Mouse (Mus musculus) limb, embryonic 12.5 days (tissue): ENCODE results near the gene Atp8b3. TPM values are rescaled to one million over a fixed set of nuclear protein-coding genes. Genes with fewer than 3 reads are reported as not detected.

ENCODE experiments used
- ATAC-seq: fragments of 200-750 bp; cut with Nextera tagmentation; 2 replicates; pipeline ENCODE4 v1.8.0; 2017; ENCODE audit warnings: low read depth, moderate TSS enrichment; ENCODE audit not compliant: insufficient number of reproducible peaks, insufficient read depth, low FRiP score, low TSS enrichment
- H3K27ac ChIP-seq: fragments of 300-500 bp; sonication (generic); 2 replicates; pipeline ENCODE4 v1.5.1; 2016; ENCODE audit warnings: mild to moderate bottlenecking, moderate library complexity
- H3K27me3 ChIP-seq: fragments of 300-500 bp; sonication (generic); 2 replicates; pipeline ENCODE4 v1.6.1; 2016; ENCODE audit warnings: mild to moderate bottlenecking, moderate library complexity
- H3K36me3 ChIP-seq: fragments of 300-500 bp; sonication (generic); 2 replicates; pipeline ENCODE4 v1.6.1; 2016; ENCODE audit warnings: mild to moderate bottlenecking, moderate library complexity
- H3K4me1 ChIP-seq: fragments of 300-500 bp; sonication (generic); replicated peaks from 2 replicates; pipeline ENCODE4 v1.6.1; 2016
- H3K4me2 ChIP-seq: fragments of 300-500 bp; sonication (generic); 2 replicates; pipeline ENCODE4 v1.6.1; 2016; ENCODE audit warnings: mild to moderate bottlenecking, moderate library complexity
- H3K4me3 ChIP-seq: fragments of 300-500 bp; sonication (generic); replicated peaks from 2 replicates; pipeline ENCODE4 v1.5.1; 2016; ENCODE audit warnings: mild to moderate bottlenecking
- H3K9ac ChIP-seq: fragments of 300-500 bp; sonication (generic); replicated peaks from 2 replicates; pipeline ENCODE4 v1.6.1; 2016; ENCODE audit warnings: mild to moderate bottlenecking, moderate library complexity
- H3K9me3 ChIP-seq: fragments of 300-500 bp; sonication (generic); 2 replicates; pipeline ENCODE4 v1.6.1; 2016; ENCODE audit warnings: mild to moderate bottlenecking, moderate library complexity
- WGBS: fragments of 180-500 bp; shearing (Covaris S2); methylation state at CpG from one replicate; pipeline ENCODE4 v1.1.7; 2016; 5-methylcytosine and 5-hydroxymethylcytosine counted together
- polyA plus RNA-seq: library from polyadenylated mRNA; unstranded; fragments of >200 nt; fragmentation: Nextera tagmentation; extraction: Ambion mirVana; gene quantifications from 2 replicates; pipeline ENCODE4 v1.2.1, GENCODE M21; 2016

Gene Atp8b3
- 0.29 and 0.50 TPM in 2 replicates for polyA plus RNA-seq

DNA sequence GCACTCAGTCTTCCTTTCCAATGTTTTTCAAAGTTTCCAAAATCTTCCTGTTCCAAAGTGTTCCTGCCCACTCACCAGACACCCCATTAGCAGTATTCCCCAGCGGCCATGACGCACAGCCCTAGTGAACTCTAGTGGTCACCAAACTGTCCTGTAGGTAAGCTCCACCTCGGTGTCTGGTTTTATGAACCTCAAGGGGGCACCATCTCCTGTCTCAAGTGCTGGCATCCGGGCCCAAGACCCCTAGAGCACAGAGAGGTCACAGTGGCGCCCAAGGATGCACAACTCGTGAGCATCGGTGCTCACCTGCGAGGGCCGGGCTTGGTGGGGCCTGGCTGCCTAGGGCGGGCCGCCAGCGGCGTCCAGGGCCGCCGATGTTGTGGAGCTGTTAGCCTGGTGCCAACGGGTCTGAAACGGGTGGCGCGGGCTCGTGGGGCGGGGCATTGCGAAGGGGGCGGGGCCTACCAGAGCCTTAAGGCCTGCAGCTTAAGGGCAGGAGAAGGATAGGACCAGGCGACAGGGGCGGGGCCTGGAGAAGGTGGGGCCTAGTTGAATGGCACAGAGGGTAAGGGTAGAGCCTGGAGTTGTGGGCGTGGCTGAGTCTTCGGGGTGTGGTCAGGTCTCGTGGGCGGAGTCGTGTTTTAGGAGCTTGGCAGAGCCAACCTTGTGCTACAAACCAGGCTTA is at the start of gene Atp8b3:
Atp8b3 (minus strand) TSS at position 415 of the 685 bp plus-strand sequence.
- Histone ChIP-seq H3K9ac (no peak within 1 kb of the TSS), H3K9me3 (no peaks in the 10 kb centered on the region), H3K36me3 (peaks cover 29% of the 10 kb centered on the region), H3K27me3 (peaks cover 53% of the 10 kb centered on the region), H3K4me1 (peaks cover 10% of the 10 kb centered on the region; the same call in 1 of the 2 replicates), H3K4me3 (peak within 1 kb of the TSS; percentile 27), H3K27ac (no peak within 1 kb of the TSS), H3K4me2 (peak within 1 kb of the TSS; percentile 42)
- 2% methylated on average over 30 of the region's 30 CpGs for WGBS
- ATAC-seq = no peak

DNA sequence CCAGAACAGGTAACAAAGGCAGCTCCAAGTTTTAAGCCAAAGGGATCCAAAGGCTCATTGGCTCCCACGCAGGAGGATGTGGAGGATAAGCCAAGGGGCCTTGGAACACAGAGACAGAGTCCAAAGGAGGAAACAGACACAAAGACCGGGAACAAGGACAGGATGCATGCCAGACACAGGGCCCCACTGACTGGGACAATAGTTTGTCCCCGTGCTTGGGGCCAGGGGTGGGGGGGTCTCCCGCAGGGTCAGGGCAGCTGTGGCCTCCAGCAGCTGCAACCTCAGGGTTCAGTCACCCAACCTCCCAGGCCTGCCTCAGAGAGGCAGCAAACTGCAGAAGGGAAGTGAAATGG is 48.4 kb upstream of the Atp8b3 start:
- Histone ChIP-seq H3K36me3 (peaks cover 45% of the 10 kb centered on the region), H3K4me3 (0 out of 2 replicates have a peak overlapping the region, but pooled peaks have one; percentile 11), H3K9me3 (no peaks in the 10 kb centered on the region), H3K27ac (peak overlapping the region; percentile 53; the same call in 1 of the 2 replicates), H3K9ac (no peak overlapping the region), H3K4me1 (peaks cover 30% of the 10 kb centered on the region), H3K27me3 (no peaks in the 10 kb centered on the region), H3K4me2 (peak overlapping the region; percentile 10; the same call in 1 of the 2 replicates)
- no peak for ATAC-seq
- whole genome bisulfite sequencing = 64% methylated on average over 3 of the region's 4 CpGs

DNA sequence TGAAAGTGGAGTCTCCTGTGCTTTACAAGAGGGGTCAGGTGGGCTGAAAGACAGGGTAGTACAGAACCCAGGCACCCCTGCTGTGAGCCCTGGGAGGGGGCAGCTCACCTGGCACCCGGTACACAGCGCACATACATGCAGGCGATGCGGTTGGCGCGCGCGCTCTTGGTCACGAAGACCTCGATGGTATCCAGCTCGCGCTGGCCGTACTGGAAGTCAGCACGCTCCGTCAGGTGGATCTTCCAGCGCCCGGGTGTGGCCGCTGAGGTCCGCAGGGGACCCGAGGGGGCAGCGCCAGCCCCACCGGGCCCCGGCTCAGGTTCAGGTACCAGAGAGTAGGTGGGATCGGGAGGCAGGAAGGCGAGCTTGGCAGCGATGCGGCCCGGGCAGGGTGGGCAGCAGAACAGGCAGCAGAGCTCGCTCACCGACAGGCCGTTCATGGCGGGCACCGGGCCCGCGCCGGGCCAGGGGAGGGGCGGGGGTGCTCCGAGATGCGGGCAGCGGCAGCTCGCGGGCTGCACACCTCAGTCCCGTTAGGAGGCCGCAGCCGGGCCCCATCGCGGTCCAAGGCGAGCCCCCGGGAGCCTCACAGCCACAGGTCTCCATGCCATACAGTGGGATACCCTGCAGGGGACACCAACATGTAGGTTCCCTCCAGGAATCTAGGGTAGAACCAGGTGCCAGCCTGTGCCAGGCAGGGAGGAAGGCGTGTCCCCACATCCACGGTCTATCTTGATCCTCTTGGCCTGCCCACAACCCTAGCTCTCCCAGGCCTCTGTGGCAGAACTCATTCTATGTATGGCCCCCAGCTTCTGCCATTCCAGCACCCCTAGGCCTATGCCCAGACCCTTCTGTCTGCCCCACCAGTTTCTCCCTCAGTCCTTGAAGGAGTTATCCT is 47.7 kb upstream of the Atp8b3 start:
- Histone ChIP-seq H3K27me3 (no peaks in the 10 kb centered on the region), H3K4me1 (peaks cover 30% of the 10 kb centered on the region), H3K36me3 (peaks cover 51% of the 10 kb centered on the region), H3K4me3 (peak overlapping the region; percentile 11; the same call in 1 of the 2 replicates), H3K4me2 (peak overlapping the region; percentile 32; the same call in 1 of the 2 replicates), H3K9me3 (no peaks in the 10 kb centered on the region), H3K27ac (peak overlapping the region; percentile 53), H3K9ac (no peak overlapping the region; the same call in 1 of the 2 replicates)
- WGBS = 94% methylated on average over 51 of the region's 51 CpGs
- no peak for ATAC-seq

DNA sequence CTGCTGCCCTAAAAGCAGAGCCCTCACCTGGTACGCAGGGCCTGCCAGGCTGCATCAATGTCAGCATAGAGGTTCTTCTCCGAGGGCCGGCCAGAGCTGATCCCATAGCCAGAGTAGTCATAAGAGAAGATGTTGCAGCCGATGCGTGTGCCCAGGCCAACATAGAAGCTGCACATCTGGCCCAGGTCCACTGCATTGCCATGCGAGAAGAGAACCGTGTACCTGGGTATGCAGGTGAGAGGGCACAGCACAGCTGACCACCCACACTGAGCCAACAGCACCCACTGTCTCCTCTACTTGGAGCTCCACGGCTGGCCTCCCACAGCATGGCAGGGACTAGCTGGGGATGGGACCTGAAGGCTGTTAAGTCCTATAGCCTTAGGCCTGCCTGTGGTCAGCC is 46.7 kb upstream of the Atp8b3 start:
- Histone ChIP-seq H3K36me3 (peaks cover 56% of the 10 kb centered on the region), H3K27me3 (no peaks in the 10 kb centered on the region), H3K9me3 (no peaks in the 10 kb centered on the region), H3K27ac (no peak overlapping the region), H3K4me3 (0 out of 2 replicates have a peak overlapping the region, but pooled peaks have one; percentile 8), H3K4me1 (peaks cover 30% of the 10 kb centered on the region), H3K9ac (no peak overlapping the region; the same call in 1 of the 2 replicates), H3K4me2 (peak overlapping the region; percentile 32)
- ATAC-seq = no peak
- 90% methylated on average over 8 of the region's 8 CpGs for WGBS

- Histone ChIP-seq H3K4me2 (peak overlapping the region; percentile 32; the same call in 1 of the 2 replicates), H3K27ac (no peak overlapping the region), H3K4me3 (0 out of 2 replicates have a peak overlapping the region, but pooled peaks have one; percentile 8), H3K27me3 (no peaks in the 10 kb centered on the region), H3K4me1 (peaks cover 30% of the 10 kb centered on the region), H3K9ac (peak overlapping the region; percentile 34; the same call in 1 of the 2 replicates), H3K36me3 (peaks cover 56% of the 10 kb centered on the region), H3K9me3 (no peaks in the 10 kb centered on the region)
- 75% methylated on average over 12 of the region's 12 CpGs for WGBS
- no peak for ATAC-seq
Measured at GRCm38 (mm10) chr10:80584642-80585552, 46.0 kb upstream of the Atp8b3 start.

- no peak overlapping the region for H3K4me3 ChIP-seq
- no peaks in the 10 kb centered on the region for H3K27me3 ChIP-seq
- H3K27ac ChIP-seq = no peak overlapping the region
- H3K4me1 ChIP-seq = peaks cover 24% of the 10 kb centered on the region
- 65% methylated on average over 12 of the region's 12 CpGs for WGBS
- H3K4me2 ChIP-seq = no peak overlapping the region
- ATAC-seq = no peak
- H3K36me3 ChIP-seq = peaks cover 56% of the 10 kb centered on the region
- no peaks in the 10 kb centered on the region for H3K9me3 ChIP-seq
- 0 out of 2 replicates have a peak overlapping the region, but pooled peaks have one; percentile 34 for H3K9ac ChIP-seq
Measured at GRCm38 (mm10) chr10:80584045-80584488, 45.1 kb upstream of the Atp8b3 start.

GRCm38 (mm10) chr10:80583047-80583446 is 44.1 kb upstream of the Atp8b3 start:
- H3K27ac ChIP-seq = no peak overlapping the region
- no peaks in the 10 kb centered on the region for H3K9me3 ChIP-seq
- H3K4me3 ChIP-seq = no peak overlapping the region
- H3K4me2 ChIP-seq = no peak overlapping the region
- H3K27me3 ChIP-seq = no peaks in the 10 kb centered on the region
- peaks cover 56% of the 10 kb centered on the region for H3K36me3 ChIP-seq
- H3K4me1 ChIP-seq = peaks cover 22% of the 10 kb centered on the region
- WGBS = 92% methylated on average over 5 of the region's 5 CpGs
- no peak overlapping the region for H3K9ac ChIP-seq
- ATAC-seq = no peak

- peaks cover 31% of the 10 kb centered on the region for H3K4me1 ChIP-seq
- no peaks in the 10 kb centered on the region for H3K9me3 ChIP-seq
Measured at GRCm38 (mm10) chr10:80578911-80579310, 40.0 kb upstream of the Atp8b3 start.

GRCm38 (mm10) chr10:80578131-80578750 is 39.3 kb upstream of the Atp8b3 start:
- H3K27me3 ChIP-seq = no peaks in the 10 kb centered on the region
- under 1% methylated on average over 29 of the region's 29 CpGs for WGBS
- H3K9ac ChIP-seq = peak overlapping the region; percentile 76
- peaks cover 18% of the 10 kb centered on the region for H3K36me3 ChIP-seq
- peak overlapping the region; percentile 85 for H3K4me3 ChIP-seq
- ATAC-seq = peak; percentile 26; the same call in 1 of the 2 replicates
- H3K4me2 ChIP-seq = peak overlapping the region; percentile 98
- peak overlapping the region; percentile 91 for H3K27ac ChIP-seq
- peaks cover 34% of the 10 kb centered on the region for H3K4me1 ChIP-seq
- H3K9me3 ChIP-seq = no peaks in the 10 kb centered on the region

More at GRCm38 (mm10) chr10:80578911-80579310, 40.0 kb upstream of the Atp8b3 start:
- 9% methylated on average over 8 of the region's 8 CpGs for WGBS
- Histone ChIP-seq H3K27ac (peak overlapping the region; percentile 91), H3K9ac (peak overlapping the region; percentile 76; the same call in 1 of the 2 replicates), H3K4me2 (peak overlapping the region; percentile 98), H3K27me3 (no peaks in the 10 kb centered on the region), H3K36me3 (peaks cover 25% of the 10 kb centered on the region), H3K4me3 (peak overlapping the region; percentile 85)
- ATAC-seq = no peak
